Mouse (Mus musculus): ENCODE measurements at regions not wholly inside any gene's neighbourhood (a gene's known extent, or its start where the extent isn't known, plus 50 kb on each side); places are given as distances from the start of the nearest gene placed in this dataset.
"Not testable (repeated sequence)": the region's sequence is repeated elsewhere in the genome, so short reads cannot be mapped to it uniquely, and the experiment has no call there.

DNA sequence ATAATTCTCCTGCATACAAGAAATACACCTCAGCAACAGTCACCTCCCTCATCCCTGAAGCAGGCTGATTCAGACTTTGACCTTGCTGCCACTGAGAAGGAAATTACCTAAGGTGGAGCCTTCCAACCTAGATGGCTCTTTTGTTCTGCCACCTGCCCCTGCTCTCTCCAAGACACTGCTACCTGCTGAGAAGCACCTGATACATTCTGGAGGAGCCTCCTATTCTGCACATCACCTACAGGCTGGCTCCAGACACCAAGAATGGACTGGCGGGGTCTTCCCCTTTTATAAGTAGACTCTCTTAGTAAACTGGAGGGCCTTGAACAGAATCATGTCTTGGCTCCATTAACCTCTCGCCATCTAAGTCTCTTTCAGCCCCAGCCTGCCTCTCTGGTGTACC lies 1149.5 kb upstream of the 2610301B20Rik start:
- DNase-seq (ENCODE audit: low spot score), result not testable (repeated sequence)

DNA sequence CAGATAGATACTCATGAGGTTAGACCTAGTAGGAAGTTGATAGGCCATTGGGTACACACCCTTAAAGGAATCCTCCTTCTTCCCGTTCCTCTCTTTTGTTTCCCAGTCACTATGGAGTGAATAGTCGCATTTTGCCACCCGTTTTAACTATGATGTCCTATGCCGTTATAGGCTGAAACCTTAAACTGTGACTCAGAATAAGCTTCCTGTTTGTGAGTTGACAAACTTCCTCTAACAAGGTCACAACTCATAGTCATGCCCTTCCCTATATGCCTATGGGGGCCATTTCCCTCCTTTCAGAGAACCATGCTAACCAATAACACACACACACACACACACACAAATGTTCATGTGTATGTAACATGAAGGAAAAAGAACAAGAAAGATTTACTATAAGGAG lies 1136.6 kb upstream of the 2610301B20Rik start:
- no peak for DNase-seq (ENCODE audit: low spot score)

DNA sequence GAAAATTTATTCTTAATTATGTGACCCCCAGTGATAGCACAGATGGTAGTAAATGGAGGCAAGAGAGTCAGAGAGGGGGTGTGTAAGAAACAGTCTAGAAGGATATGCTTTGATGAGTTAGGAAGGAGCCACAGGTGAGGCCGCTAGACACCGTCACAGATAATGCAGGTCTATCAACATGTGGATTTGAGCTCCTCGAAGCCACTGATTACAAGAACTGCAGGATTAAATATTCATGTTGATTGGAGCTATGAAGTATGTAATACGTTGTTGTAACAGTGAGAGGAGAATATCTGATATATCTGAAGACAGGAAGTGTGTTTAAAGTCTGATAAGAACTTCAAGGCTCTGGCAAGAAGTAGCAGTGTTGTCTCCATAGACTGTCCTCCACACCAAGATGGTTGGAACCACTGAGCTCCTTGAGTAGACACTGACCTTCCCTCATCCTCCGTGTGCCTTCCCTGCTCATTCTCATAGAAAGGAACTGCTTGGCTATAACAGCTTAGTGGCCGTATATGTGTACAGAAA lies 1126.8 kb upstream of the 2610301B20Rik start:
- DNase-seq (ENCODE audit: low spot score), result no peak

DNA sequence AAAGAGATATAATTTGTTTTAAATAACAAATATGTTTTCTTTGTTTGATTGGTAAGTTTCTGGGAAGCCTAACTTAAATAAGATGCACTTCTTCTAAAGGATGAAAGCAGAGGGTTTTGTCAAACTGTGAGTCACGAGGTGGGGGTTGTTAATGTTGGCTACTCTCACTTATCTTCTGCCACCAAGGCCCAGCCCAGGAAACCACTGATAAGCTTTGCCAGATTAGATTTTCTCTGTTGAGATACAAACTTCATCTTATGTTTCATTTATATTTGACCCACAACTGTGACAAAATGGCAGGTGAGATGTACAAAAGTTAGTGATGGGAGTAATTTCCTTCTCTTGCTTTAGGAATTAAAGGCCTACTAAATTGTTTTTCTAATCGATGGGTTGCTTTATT lies 1126.2 kb upstream of the 2610301B20Rik start:
- no peak for DNase-seq (ENCODE audit: low spot score)

DNA sequence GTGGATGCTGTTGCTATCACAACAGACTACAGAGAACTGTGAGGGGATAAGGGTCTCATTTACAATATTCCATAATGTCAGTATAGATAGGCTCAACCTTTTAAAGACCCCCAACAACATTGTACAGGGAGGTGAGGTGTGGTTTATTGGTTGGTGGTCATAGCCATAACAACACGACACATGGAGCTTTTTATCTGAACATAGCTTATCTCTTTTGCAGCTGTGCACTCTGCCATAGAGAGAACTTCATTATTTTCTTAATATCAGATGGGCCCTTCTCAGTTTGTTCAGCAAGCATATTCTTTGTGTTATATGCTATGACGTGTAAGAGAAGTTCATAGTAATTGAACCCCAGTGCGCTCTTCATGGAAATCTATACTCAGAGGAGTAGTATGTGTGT lies 1124.4 kb upstream of the 2610301B20Rik start:
- DNase-seq (ENCODE audit: low spot score), result no peak

DNA sequence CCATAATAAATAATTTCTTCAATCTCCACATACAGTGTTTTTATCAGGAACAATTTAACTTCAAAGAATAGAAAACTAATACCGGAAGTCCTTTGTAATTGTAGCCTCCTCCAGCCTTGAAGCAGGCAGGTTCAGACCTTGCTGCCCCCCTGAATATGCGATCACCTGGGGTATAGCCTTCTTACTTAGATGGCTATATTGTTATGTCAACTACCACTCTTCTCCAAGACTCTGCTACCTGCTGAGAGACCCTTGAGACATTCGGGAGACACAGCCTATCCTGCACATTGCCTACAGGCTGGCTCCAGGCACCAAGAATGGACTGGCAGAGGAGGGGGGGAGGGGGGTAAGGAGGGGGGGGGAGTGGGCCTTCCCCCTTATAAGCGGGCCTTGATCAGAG lies 1123.9 kb upstream of the 2610301B20Rik start:
- DNase-seq (ENCODE audit: low spot score), result no peak

DNA sequence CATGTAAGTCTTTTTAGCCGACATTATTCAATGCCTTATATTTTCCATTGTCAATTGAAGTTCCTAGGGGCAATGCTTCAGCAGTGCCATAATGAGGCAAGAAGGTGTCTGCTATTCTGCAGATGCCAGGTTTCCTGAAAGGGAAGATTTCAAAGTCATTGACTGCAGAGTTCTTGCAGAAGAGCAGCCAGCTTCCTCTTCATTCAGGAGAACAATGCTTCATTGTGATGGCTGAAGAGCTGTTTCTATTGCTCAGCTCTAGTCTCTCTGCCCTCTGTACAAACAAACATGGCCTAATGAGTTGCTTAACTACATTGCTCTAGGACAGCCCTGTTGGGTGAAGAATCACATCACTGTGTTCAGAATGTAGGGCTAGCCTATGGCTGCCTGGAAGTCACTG lies 1111.0 kb upstream of the 2610301B20Rik start:
- DNase-seq (ENCODE audit: low spot score), result no peak

DNA sequence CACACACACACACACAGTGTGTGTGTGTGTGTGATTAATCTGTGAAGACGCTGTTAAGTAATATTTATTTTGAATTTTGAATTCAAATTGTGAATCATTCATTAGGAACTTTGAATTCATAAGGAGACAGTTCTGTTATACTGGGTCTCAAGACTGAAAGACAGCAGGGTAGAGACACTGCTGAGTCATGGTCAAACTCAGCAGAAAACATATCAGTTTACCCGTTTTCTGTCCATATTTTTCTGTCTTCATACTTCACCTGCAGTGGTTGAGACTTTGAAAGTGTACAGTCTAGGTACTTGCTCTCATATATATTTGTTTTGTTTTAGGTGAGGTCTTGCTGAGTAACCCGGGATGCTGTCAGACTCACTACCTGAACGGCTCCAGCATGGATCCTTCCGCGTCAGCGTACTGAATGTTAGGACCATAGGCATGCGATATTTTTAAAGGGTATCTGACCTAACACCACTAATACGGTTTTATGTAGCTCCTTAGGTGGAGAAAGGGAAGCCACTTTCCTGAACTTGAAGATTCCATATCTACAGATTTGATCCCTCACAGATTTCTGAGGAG lies 1104.6 kb upstream of the 2610301B20Rik start:
- DNase-seq (ENCODE audit: low spot score), result no peak

DNA sequence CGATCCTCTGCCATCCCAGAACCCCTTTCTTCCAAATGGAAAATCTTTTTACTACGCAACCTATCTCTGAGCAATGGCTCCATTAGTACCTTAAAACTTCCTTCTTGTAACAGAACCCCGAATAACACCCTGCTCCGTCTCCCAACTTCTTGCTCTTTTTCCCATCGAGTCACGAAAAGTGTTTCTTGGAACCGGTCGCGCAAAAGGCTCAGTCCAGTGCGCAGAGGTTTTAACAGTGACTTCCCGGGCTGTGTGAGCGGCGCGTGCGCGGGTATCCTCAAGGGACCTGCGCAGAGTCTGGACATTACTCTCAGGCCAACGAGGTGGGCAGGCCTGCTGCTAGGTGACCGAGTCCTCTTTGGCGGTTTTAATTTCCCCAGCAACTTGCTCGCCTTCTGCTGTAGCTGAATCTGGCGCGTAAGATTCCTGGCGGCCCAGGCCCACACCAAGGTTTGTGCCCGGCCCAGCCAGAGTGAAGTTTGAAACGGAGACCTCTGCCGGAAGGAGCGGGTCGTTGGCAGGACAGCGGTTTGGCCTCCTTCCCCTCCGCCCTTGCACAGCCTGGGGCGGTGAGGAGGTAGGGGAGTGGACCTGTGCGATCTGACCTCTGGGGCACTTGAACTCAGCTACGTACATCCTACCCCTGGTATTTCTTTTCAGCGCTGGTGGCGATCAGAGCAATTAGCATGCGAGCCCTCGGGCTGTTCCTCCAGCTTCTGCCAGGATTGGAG lies 1103.8 kb upstream of the 2610301B20Rik start:
- peak; percentile 41 for DNase-seq (ENCODE audit: low spot score)

DNA sequence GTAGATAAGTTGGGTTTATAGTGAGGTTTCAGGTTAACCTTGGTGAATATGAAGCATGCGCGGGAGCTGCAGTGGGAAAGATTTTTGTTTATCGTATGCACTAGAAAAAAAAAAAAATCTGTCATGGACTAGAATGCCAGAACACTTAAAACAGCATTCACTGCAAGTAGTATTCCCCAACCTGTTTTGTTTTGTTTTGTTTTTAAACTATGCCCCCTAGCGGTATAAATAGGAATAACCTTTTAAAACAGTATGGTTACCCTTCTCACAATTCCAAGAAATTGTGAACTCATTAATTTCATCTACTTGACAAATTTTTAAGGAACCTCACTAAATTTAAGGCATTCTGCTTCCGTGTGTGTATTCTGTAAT lies 1103.2 kb upstream of the 2610301B20Rik start:
- DNase-seq (ENCODE audit: low spot score), result no peak

DNA sequence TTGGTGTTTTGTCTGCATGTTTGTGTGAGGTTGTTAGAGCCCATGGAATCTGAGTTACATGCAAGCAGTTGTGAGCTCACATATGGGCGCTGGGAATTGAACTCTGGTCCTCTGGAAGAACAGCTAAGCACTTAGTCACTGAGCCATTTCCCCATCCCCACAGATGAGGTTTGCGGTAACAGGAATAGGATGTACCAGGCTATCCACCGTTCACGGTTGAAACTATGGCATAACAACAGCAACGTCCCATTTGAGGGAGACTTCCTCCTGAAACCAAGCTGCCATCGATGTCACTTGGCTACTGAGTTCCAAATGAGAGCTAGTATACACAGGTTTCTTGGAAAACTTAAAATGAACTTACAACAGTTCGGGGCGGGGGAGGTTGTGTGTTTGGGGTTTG lies 1095.9 kb upstream of the 2610301B20Rik start:
- DNase-seq (ENCODE audit: low spot score), result no peak

DNA sequence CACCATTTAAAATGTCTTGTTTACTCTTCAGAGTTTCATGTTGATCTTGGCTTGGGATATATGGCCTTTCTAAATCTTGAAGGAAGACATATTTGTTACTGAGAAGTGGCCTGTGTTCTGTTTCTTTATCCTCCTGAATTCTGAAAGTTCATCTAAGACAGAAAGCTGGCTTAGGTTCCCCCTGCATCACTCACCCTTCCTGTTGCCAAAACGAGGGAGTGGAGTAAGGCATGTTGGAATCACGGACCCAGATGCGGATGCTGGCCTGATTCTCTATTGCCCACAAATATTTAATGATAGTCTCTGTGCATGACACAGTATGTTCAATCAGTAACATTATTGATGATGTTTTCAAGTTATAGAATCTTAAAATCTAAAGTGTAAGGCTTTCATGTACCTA lies 1094.7 kb upstream of the 2610301B20Rik start:
- DNase-seq (ENCODE audit: low spot score), result no peak

DNA sequence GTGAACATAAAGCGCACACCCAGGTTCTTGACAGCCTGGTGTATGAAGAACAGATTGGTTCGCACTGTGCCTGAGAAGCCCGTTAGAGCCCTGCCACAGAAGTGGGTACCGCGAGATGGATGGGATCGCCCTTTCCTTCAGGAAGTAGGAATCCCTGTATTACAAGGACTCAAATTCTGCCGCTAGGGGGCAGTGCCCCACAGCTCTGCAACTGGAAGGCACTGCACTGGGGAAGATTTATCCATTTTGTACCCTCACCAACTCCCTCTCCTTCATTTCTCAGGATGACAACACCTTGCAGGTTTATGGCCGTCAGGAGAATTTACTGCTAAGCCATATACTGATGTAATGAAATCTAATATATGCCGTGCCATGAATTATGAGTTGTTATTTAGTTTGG lies 1094.1 kb upstream of the 2610301B20Rik start:
- DNase-seq (ENCODE audit: low spot score), result peak; percentile 74

DNA sequence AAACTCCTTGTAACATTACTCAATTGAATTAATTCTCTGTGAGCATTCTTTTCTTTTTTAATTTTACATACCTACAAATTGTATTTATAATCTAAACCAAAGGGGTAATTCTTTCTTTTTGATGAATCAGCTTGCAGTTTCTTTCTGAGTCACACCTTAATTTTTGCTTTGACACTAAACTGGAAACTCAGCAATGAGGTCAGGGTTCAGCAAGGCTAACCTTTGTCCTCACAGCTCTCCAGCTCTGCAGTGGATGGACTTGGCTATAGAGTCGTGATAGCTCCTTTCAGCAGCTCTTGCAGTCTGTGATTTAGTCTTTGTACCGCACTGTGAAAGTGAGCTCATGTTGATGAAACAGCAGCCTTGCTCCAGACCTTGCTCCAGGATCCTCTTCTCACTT lies 1093.0 kb upstream of the 2610301B20Rik start:
- DNase-seq (ENCODE audit: low spot score), result no peak

DNA sequence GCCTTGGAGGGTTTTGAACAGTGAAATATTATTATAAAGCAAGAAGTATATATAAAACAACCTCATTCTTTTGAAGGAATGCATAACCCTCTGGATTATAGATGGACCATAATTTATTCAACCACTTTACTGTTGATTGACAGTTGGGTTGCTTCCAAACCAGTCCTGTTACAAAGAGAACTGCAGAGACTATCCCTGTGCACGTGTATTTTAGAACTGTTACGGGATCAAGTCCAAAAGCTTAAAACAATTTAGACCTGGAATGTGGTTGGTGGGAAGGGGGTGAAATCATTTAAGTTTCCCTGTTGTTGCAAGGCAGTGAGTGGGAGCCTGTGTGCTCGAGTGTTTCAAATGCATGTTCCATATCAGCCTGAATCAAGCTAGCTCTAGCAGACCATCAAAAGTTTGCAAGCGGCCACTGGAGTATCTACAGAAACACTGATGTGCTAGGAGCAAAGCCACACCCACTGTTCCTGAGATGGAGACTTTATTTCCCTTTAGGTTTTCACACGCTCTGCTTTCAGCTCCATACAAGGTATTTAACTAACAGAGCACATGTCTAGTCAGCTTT lies 1086.4 kb upstream of the 2610301B20Rik start:
- no peak for DNase-seq (ENCODE audit: low spot score)

DNA sequence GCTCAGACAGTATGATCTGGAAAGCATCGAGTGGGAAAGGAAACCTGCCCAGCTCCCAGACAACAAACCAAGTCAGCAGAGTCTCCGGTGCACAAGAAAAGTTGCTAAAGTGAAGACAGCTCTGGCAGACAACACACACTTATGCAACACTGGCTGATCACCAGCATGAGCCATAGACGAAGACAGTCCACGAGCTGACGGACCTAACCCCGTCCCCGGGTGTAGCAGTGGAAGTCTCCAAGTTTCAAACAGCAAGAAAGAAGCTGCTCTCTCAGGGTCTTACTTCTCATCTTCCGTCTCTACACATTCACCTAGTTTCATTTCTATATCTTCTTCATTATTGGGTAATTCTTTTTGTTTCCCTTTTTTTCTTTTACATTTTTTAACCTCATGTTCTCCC lies 1083.8 kb upstream of the 2610301B20Rik start:
- DNase-seq (ENCODE audit: low spot score), result no peak
